Comparison of ENCODE assay signal across 13 mouse cellular contexts in the genomic region with DNA sequence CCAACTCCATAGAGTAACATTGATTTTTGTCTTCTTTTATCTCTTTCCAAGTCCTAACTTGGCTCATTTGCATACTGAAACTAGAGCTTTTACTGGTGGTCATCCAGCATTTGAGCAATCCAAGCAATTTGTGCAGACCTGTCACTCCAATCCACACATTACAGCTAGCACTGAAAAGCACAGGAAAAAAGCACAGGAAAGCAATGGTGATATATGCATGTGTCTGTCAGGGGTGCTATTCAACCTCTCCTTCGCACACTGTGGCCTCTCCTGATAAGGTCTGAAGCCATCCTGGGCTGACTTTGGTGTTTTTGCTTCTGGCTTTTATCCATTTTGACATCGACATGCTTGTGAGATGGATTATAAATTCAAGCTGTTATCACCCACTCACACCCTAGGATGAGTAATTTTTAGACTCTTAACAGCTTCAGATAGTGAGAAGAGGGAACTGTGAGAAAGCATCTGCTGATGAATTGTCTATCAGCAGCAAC.
DNase-seq lines count a peak whose midpoint lies in the region; ATAC-seq and TF ChIP-seq lines count a peak whose summit lies in the region.
"Had no signal": no experiment of that assay in that cellular context is flagged by ENCODE, and none has a peak within 500 bp of the region (broad histone marks: within the 10 kb centered on the region; RNA-seq: fewer than 3 reads in every experiment).

No protein-coding gene starts in this region.

- no peak for TF ChIP-seq EP300 in liver, postnatal 0 days (IDR thresholded peaks at IDR 0.05; ENCODE audit: low read depth)

- WGBS in heart, embryonic 10.5 days, result 5% methylated on average over 2 of the region's 2 CpGs
- 59% methylated on average over 2 of the region's 2 CpGs for WGBS in liver, adult 2 months
- 45% methylated on average over 2 of the region's 2 CpGs for WGBS in liver, postnatal 0 days (ENCODE audit: insufficient replicate concordance)
- 16% methylated on average over 2 of the region's 2 CpGs for WGBS in liver, embryonic 13.5 days (ENCODE audit: insufficient replicate concordance)

- H3K27me3 ChIP-seq in heart, embryonic 10.5 days (ENCODE audit: insufficient read depth, poor library complexity, severe bottlenecking), result peaks cover 12% of the 10 kb centered on the region; the same call in 1 of the 2 replicates
- no peaks in the 10 kb centered on the region for H3K27me3 ChIP-seq in liver, adult 2 months (ENCODE audit: control insufficient read depth, insufficient read depth, low read length)
- no peaks in the 10 kb centered on the region for H3K27me3 ChIP-seq in liver, postnatal 0 days (ENCODE audit: insufficient read depth, low read length)
- no peaks in the 10 kb centered on the region for H3K27me3 ChIP-seq in liver, embryonic 13.5 days
- H3K27me3 ChIP-seq: CH12.LX had no signal

- no peak for TF ChIP-seq POLR2A in liver, adult 2 months (IDR thresholded peaks at IDR 0.05; ENCODE audit: extremely low read depth, insufficient read depth, low read length)

- DNase-seq in heart, embryonic 10.5 days (ENCODE audit: low spot score), result peak; percentile 80
- DNase-seq in heart, postnatal 25 days (ENCODE audit: low spot score), result no peak
- peak; percentile 13 for DNase-seq in liver, adult 2 months (ENCODE audit: extremely low read depth, low read depth, low spot score)
- DNase-seq in liver, postnatal 0 days, result no peak
- DNase-seq in c-Kit-positive CD71-positive TER-119-negative erythroid progenitor cells, embryonic 14.5 days (ENCODE audit: low read depth), result peak; percentile 5
- no peak for DNase-seq in liver, embryonic 13.5 days
- no peak for DNase-seq in testis, postnatal 14 days (ENCODE audit: low spot score)
- DNase-seq: cerebellum, adult 9-11 months; heart, postnatal 4 days; thymus, adult 2 months had no signal

- H3K4me3 ChIP-seq in heart, embryonic 10.5 days, result no peak overlapping the region
- H3K4me3 ChIP-seq in liver, adult 2 months (ENCODE audit: insufficient read depth, low read depth, low read length), result no peak overlapping the region
- H3K4me3 ChIP-seq in liver, postnatal 0 days (ENCODE audit: low read depth, low read length), result no peak overlapping the region
- no peak overlapping the region for H3K4me3 ChIP-seq in liver, embryonic 13.5 days (replicated peaks)

- no peaks in the 10 kb centered on the region for H3K79me2 ChIP-seq in liver, adult 2 months (ENCODE audit: control insufficient read depth, insufficient read depth, low read length)

- no peak overlapping the region for H3K9ac ChIP-seq in liver, adult 2 months (ENCODE audit: low read depth, low read length)
- H3K9ac ChIP-seq in liver, postnatal 0 days (replicated peaks), result no peak overlapping the region
- H3K9ac ChIP-seq in liver, embryonic 13.5 days, result no peak overlapping the region

- H3K36me3 ChIP-seq in heart, embryonic 10.5 days, result no peaks in the 10 kb centered on the region
- H3K36me3 ChIP-seq in liver, adult 2 months (ENCODE audit: control insufficient read depth, insufficient read depth, low read length), result no peaks in the 10 kb centered on the region
- H3K36me3 ChIP-seq in liver, postnatal 0 days (replicated peaks; ENCODE audit: insufficient read depth, low read length), result no peaks in the 10 kb centered on the region
- H3K36me3 ChIP-seq in liver, embryonic 13.5 days, result no peaks in the 10 kb centered on the region

- H3K4me2 ChIP-seq in liver, postnatal 0 days (ENCODE audit: low read depth, low read length), result no peak overlapping the region
- H3K4me2 ChIP-seq in liver, embryonic 13.5 days, result no peak overlapping the region

- H3K9me3 ChIP-seq in heart, embryonic 10.5 days, result no peaks in the 10 kb centered on the region
- no peaks in the 10 kb centered on the region for H3K9me3 ChIP-seq in liver, postnatal 0 days (ENCODE audit: low read length)
- no peaks in the 10 kb centered on the region for H3K9me3 ChIP-seq in liver, embryonic 13.5 days (replicated peaks)

- TF ChIP-seq CTCF in liver, adult 2 months (IDR thresholded peaks at IDR 0.05; ENCODE audit: low read depth, low read length), result no peak
- no peak for TF ChIP-seq CTCF in liver, postnatal 0 days (IDR thresholded peaks at IDR 0.05; ENCODE audit: low read depth)

- no peak for ATAC-seq in liver, postnatal 0 days
- peak; percentile 80 for ATAC-seq in liver, embryonic 13.5 days (ENCODE audit: low read depth)
- ATAC-seq in erythroid progenitor cell, adult 5-6 weeks (replicated peaks; ENCODE audit: low FRiP score, poor library complexity, severe bottlenecking), result no peak
- ATAC-seq: activated CD4-positive, CD25-positive, alpha-beta regulatory T cell, adult 4 months had no signal

- no peak overlapping the region for H3K27ac ChIP-seq in heart, embryonic 10.5 days
- H3K27ac ChIP-seq in liver, adult 2 months (replicated peaks; ENCODE audit: insufficient read depth, low read depth, low read length), result no peak overlapping the region
- no peak overlapping the region for H3K27ac ChIP-seq in liver, postnatal 0 days (ENCODE audit: low read depth)
- H3K27ac ChIP-seq in liver, embryonic 13.5 days, result no peak overlapping the region

- intact Hi-C loops in heart, postnatal 25 days (cut with DNase I), result no loop called here

- peaks cover 21% of the 10 kb centered on the region; the same call in 1 of the 2 replicates for H3K4me1 ChIP-seq in heart, embryonic 10.5 days
- H3K4me1 ChIP-seq in liver, adult 2 months (ENCODE audit: control insufficient read depth, insufficient read depth, low read length), result no peaks in the 10 kb centered on the region
- H3K4me1 ChIP-seq in liver, postnatal 0 days (ENCODE audit: insufficient read depth), result no peaks in the 10 kb centered on the region
- H3K4me1 ChIP-seq in liver, embryonic 13.5 days (replicated peaks), result no peaks in the 10 kb centered on the region

Comparison
In these comparisons a context has a peak if more than half of its experiments do, and no peak if none do; other contexts are left out.
1. DNase-seq: peak in heart, embryonic 10.5 days (single experiment), liver, adult 2 months (single experiment) and c-Kit-positive CD71-positive TER-119-negative erythroid progenitor cells, embryonic 14.5 days (single experiment); none in heart, postnatal 25 days (single experiment), liver, postnatal 0 days (single experiment), liver, embryonic 13.5 days (single experiment) and testis, postnatal 14 days (single experiment).